Mouse (Mus musculus) lung, embryonic 15.5 days (tissue): Measurements from ENCODE around the gene Ache. TPM values are rescaled to one million over a fixed set of nuclear protein-coding genes. Genes with fewer than 3 reads are reported as not detected.

Source experiments
- ATAC-seq: fragments of 200-750 bp; cut with Nextera tagmentation; 2 replicates; pipeline ENCODE4 v1.8.0; 2017; ENCODE audit warnings: moderate number of reproducible peaks, borderline replicate concordance; ENCODE audit not compliant: low FRiP score, low TSS enrichment; ENCODE audit errors: extremely low read depth
- H3K27ac ChIP-seq: fragments of 300-500 bp; sonication (generic); 2 replicates; pipeline ENCODE4 v1.5.1; 2015; ENCODE audit warnings: moderate library complexity, mild to moderate bottlenecking, inconsistent platforms
- H3K27me3 ChIP-seq: fragments of 300-500 bp; sonication (generic); 2 replicates; pipeline ENCODE4 v1.6.1; 2015; ENCODE audit warnings: inconsistent platforms
- H3K36me3 ChIP-seq: fragments of 300-500 bp; sonication (generic); 2 replicates; pipeline ENCODE4 v1.6.1; 2015; ENCODE audit warnings: inconsistent platforms
- H3K4me1 ChIP-seq: fragments of 300-500 bp; sonication (generic); 2 replicates; pipeline ENCODE4 v1.6.1; 2015; ENCODE audit warnings: inconsistent platforms
- H3K4me2 ChIP-seq: fragments of 300-500 bp; sonication (generic); 2 replicates; pipeline ENCODE4 v1.6.1; 2015; ENCODE audit warnings: inconsistent platforms, mild to moderate bottlenecking, moderate library complexity
- H3K4me3 ChIP-seq: fragments of 300-500 bp; sonication (generic); 2 replicates; pipeline ENCODE4 v1.5.1; 2015; ENCODE audit warnings: mild to moderate bottlenecking, inconsistent platforms
- H3K9ac ChIP-seq: fragments of 300-500 bp; sonication (generic); 2 replicates; pipeline ENCODE4 v1.6.1; 2015; ENCODE audit warnings: inconsistent platforms
- H3K9me3 ChIP-seq: fragments of 300-500 bp; sonication (generic); 2 replicates; pipeline ENCODE4 v1.6.1; 2016; ENCODE audit warnings: inconsistent platforms
- WGBS: fragments of 180-500 bp; shearing (Covaris S2); methylation state at CpG from one replicate; pipeline ENCODE4 v1.1.7; 2015; 5-methylcytosine and 5-hydroxymethylcytosine counted together
- polyA plus RNA-seq: library from polyadenylated mRNA; unstranded; fragments of >200 nt; fragmentation: Nextera tagmentation; extraction: Ambion mirVana; gene quantifications from 2 replicates; pipeline ENCODE4 v1.2.1, GENCODE M21; 2015

Ache gene
- polyA plus RNA-seq, 1 experiment from 2014 or later: 3.9 TPM

DNA sequence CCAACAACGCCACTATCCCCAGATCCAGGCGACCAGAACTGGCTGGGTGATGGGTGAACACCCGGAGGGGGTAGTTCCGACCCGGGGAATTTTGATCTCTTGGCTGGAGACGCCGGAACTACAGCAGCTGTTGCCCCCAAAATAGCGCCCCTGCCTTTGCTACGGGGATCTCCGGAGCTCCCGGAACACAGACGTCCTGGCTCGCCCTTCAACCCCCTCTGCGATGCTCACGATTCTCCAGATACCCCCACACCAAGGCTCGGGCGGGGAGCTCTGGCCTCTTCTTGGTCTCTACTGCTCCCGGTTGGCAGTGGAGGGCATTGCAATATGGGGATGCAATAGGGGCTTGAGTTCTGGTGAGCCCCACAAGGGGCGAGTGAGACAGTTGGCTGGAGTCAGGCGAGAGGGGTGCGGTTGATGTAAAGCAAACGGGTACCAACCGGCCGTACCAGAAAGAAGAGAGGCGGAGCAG, 1.7 kb downstream of the Ache start:
- H3K9me3 ChIP-seq: no peaks in the 10 kb centered on the region
- H3K4me2 ChIP-seq: peak overlapping the region; percentile 78
- ATAC-seq: no peak; the same call in 1 of the 2 replicates
- peak overlapping the region; percentile 38 for H3K4me3 ChIP-seq
- 5% methylated on average over 25 of the region's 25 CpGs for WGBS
- 0 out of 2 replicates have a peak overlapping the region, but pooled peaks have one; percentile 4 for H3K9ac ChIP-seq
- peaks cover 44% of the 10 kb centered on the region for H3K27me3 ChIP-seq
- peaks cover 31% of the 10 kb centered on the region for H3K4me1 ChIP-seq
- H3K36me3 ChIP-seq: no peaks in the 10 kb centered on the region
- no peak overlapping the region for H3K27ac ChIP-seq

- Histone ChIP-seq H3K27ac (no peak overlapping the region), H3K36me3 (no peaks in the 10 kb centered on the region), H3K4me2 (peak overlapping the region; percentile 78; the same call in 1 of the 2 replicates), H3K9me3 (no peaks in the 10 kb centered on the region), H3K9ac (no peak overlapping the region), H3K4me3 (peak overlapping the region; percentile 38; the same call in 1 of the 2 replicates), H3K4me1 (peaks cover 33% of the 10 kb centered on the region), H3K27me3 (peaks cover 44% of the 10 kb centered on the region)
- WGBS: 51% methylated on average over 13 of the region's 13 CpGs
- no peak for ATAC-seq
Observed at GRCm38 (mm10) chr5:137289591-137290365, 2.5 kb downstream of the Ache start.

DNA sequence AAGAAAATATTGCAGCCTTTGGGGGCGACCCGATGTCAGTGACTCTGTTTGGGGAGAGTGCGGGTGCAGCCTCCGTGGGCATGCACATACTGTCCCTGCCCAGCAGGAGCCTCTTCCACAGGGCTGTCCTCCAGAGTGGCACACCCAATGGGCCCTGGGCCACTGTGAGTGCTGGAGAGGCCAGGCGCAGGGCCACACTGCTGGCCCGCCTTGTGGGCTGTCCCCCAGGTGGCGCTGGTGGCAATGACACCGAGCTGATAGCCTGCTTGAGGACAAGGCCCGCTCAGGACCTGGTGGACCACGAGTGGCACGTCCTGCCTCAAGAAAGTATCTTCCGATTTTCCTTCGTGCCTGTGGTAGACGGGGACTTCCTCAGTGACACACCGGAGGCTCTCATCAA, 3.4 kb downstream of the Ache start:
- peaks cover 40% of the 10 kb centered on the region for H3K4me1 ChIP-seq
- H3K4me2 ChIP-seq: no peak overlapping the region
- H3K27me3 ChIP-seq: peaks cover 44% of the 10 kb centered on the region
- 20% methylated on average over 15 of the region's 15 CpGs for WGBS
- ATAC-seq: no peak
- H3K9ac ChIP-seq: no peak overlapping the region
- peaks cover 8% of the 10 kb centered on the region for H3K36me3 ChIP-seq
- no peak overlapping the region for H3K27ac ChIP-seq
- H3K9me3 ChIP-seq: no peaks in the 10 kb centered on the region
- H3K4me3 ChIP-seq: no peak overlapping the region

GRCm38 (mm10) chr5:137291381-137291926, 4.1 kb downstream of the Ache start:
- no peak overlapping the region for H3K9ac ChIP-seq
- no peaks in the 10 kb centered on the region for H3K9me3 ChIP-seq
- H3K27me3 ChIP-seq: peaks cover 41% of the 10 kb centered on the region
- no peak overlapping the region for H3K4me2 ChIP-seq
- 72% methylated on average over 15 of the region's 15 CpGs for WGBS
- H3K36me3 ChIP-seq: peaks cover 16% of the 10 kb centered on the region
- H3K4me3 ChIP-seq: no peak overlapping the region
- H3K4me1 ChIP-seq: peaks cover 40% of the 10 kb centered on the region
- no peak overlapping the region for H3K27ac ChIP-seq
- ATAC-seq: no peak

GRCm38 (mm10) chr5:137293282-137293681, 6.0 kb downstream of the Ache start:
- WGBS: 0% methylated on average over 15 of the region's 15 CpGs

DNA sequence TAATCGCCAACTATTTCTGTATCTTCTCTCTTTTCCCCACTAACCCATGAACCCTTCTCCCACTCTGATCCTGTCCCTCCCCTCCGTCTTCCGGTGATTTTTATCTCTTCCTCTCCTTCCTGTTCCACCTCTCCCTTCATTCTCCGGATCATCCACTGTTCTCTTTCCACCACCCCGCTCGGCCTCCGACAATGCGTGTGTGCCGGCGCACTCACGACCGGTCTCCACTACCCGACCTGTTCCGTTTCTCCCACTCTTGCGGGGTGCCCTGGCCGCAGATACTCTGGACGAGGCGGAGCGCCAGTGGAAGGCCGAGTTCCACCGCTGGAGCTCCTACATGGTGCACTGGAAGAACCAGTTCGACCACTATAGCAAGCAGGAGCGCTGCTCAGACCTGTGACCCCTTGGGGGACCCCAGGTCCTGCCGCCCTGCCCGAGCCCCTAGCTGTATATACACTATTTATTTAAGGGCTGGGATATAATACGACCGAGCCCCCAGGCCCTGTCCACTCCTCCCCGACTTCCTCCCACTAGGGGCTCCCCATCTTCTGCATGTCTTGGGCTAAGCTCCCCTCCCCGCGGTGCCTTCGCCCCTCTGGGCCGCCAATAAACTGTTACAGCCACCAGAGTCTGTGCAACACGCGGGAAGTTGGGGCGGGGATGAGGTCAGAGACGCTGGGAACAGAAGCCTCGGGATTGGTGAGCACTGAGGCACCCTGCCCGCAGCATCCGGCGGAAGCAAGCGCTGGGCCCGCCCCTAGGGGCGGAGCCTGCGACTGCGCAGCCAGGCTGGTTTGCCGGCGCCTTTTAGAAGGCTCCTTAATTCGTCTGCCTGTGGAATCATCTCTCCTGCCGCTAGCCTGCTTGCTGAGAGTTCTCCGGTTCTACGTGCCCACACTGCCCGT, 6.8 kb downstream of the Ache start, which contains the start of gene Ufsp1:
Ufsp1 (plus strand) TSS at position 791 of the 905 bp plus-strand sequence.
- Histone ChIP-seq H3K4me2 (peak within 1 kb of the TSS; percentile 98), H3K9me3 (no peaks in the 10 kb centered on the region), H3K27ac (peak within 1 kb of the TSS; percentile 97), H3K27me3 (peaks cover 20% of the 10 kb centered on the region), H3K4me1 (peaks cover 19% of the 10 kb centered on the region), H3K4me3 (peak within 1 kb of the TSS; percentile 57), H3K9ac (peak within 1 kb of the TSS; percentile 69), H3K36me3 (peaks cover 42% of the 10 kb centered on the region)
- WGBS: under 1% methylated on average over 52 of the region's 52 CpGs
- ATAC-seq: peak; percentile 92

More at GRCm38 (mm10) chr5:137293282-137293681, 6.0 kb downstream of the Ache start:
- peaks cover 27% of the 10 kb centered on the region for H3K27me3 ChIP-seq
- H3K9ac ChIP-seq: peak overlapping the region; percentile 69
- peak; percentile 17; the same call in 1 of the 2 replicates for ATAC-seq
- H3K4me3 ChIP-seq: peak overlapping the region; percentile 57
- no peaks in the 10 kb centered on the region for H3K9me3 ChIP-seq
- H3K4me1 ChIP-seq: peaks cover 25% of the 10 kb centered on the region
- peak overlapping the region; percentile 98 for H3K4me2 ChIP-seq
- H3K27ac ChIP-seq: peak overlapping the region; percentile 97
- H3K36me3 ChIP-seq: peaks cover 34% of the 10 kb centered on the region

DNA sequence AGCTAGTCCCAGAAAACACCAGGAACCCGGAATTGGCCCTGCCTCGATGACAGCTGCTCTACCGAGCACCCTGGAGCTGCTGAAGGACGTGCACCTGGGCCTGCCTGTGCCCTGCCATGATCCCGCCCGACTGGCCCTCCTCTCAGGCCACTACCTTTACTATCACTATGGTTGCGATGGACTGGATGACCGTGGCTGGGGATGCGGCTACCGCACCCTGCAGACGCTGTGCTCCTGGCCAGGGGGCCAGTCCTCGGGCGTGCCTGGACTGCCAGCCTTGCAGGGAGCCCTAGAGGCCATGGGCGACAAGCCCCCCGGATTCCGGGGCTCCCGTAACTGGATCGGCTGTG, 7.4 kb downstream of the Ache start:
- H3K27me3 ChIP-seq: peaks cover 14% of the 10 kb centered on the region
- peak overlapping the region; percentile 97 for H3K27ac ChIP-seq
- H3K4me3 ChIP-seq: peak overlapping the region; percentile 57
- peaks cover 14% of the 10 kb centered on the region for H3K4me1 ChIP-seq
- WGBS: 9% methylated on average over 18 of the region's 18 CpGs
- H3K9ac ChIP-seq: peak overlapping the region; percentile 50
- no peaks in the 10 kb centered on the region for H3K9me3 ChIP-seq
- ATAC-seq: peak; percentile 52
- H3K4me2 ChIP-seq: peak overlapping the region; percentile 98
- peaks cover 48% of the 10 kb centered on the region for H3K36me3 ChIP-seq

- H3K4me3 ChIP-seq: peak overlapping the region; percentile 57
- peaks cover 54% of the 10 kb centered on the region for H3K36me3 ChIP-seq
- no peak for ATAC-seq
- H3K27me3 ChIP-seq: peaks cover 8% of the 10 kb centered on the region
- H3K4me2 ChIP-seq: peak overlapping the region; percentile 98
- WGBS: 77% methylated on average over 9 of the region's 9 CpGs
- peak overlapping the region; percentile 97; the same call in 1 of the 2 replicates for H3K27ac ChIP-seq
- peaks cover 14% of the 10 kb centered on the region for H3K4me1 ChIP-seq
- H3K9me3 ChIP-seq: no peaks in the 10 kb centered on the region
- H3K9ac ChIP-seq: peak overlapping the region; percentile 50
Observed at GRCm38 (mm10) chr5:137295296-137295695, 8.0 kb downstream of the Ache start.

DNA sequence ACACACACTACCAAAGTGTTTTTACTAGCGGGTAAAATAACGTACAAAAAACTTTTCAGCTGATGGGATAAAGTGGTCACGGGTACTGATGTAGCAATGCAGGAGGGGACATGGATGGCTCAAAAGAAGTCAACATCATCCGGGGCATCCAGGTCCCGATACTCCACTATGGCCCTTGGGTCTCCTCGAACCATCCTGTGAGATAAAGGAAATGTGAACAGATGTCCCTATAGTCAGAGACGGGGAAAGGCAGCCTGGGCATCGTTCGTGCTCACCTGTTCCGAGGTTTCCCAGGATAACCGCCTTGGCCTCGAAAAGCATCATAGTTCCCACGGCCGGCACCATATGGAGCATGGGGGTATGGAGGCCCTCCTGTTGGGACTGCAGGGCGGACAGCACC, 8.4 kb downstream of the Ache start:
- peaks cover 58% of the 10 kb centered on the region for H3K36me3 ChIP-seq
- H3K4me2 ChIP-seq: no peak overlapping the region
- H3K4me1 ChIP-seq: peaks cover 14% of the 10 kb centered on the region
- 91% methylated on average over 15 of the region's 15 CpGs for WGBS
- H3K27me3 ChIP-seq: peaks cover 4% of the 10 kb centered on the region; the same call in 1 of the 2 replicates
- H3K9ac ChIP-seq: peak overlapping the region; percentile 50; the same call in 1 of the 2 replicates
- no peak for ATAC-seq
- no peak overlapping the region for H3K4me3 ChIP-seq
- no peak overlapping the region for H3K27ac ChIP-seq
- no peaks in the 10 kb centered on the region for H3K9me3 ChIP-seq

GRCm38 (mm10) chr5:137297126-137297525, 9.8 kb downstream of the Ache start:
- H3K9me3 ChIP-seq: no peaks in the 10 kb centered on the region
- peaks cover 72% of the 10 kb centered on the region for H3K36me3 ChIP-seq
- no peak overlapping the region for H3K27ac ChIP-seq
- WGBS: 89% methylated on average over 14 of the region's 14 CpGs
- H3K9ac ChIP-seq: no peak overlapping the region
- H3K27me3 ChIP-seq: no peaks in the 10 kb centered on the region
- H3K4me3 ChIP-seq: no peak overlapping the region
- H3K4me2 ChIP-seq: no peak overlapping the region
- peaks cover 18% of the 10 kb centered on the region for H3K4me1 ChIP-seq
- ATAC-seq: no peak

- Histone ChIP-seq H3K4me3 (no peak overlapping the region), H3K36me3 (peaks cover 93% of the 10 kb centered on the region), H3K27me3 (no peaks in the 10 kb centered on the region), H3K4me2 (no peak overlapping the region), H3K9me3 (no peaks in the 10 kb centered on the region), H3K27ac (no peak overlapping the region), H3K4me1 (peaks cover 19% of the 10 kb centered on the region), H3K9ac (no peak overlapping the region)
- 78% methylated on average over 7 of the region's 7 CpGs for WGBS
- ATAC-seq: no peak
Observed at GRCm38 (mm10) chr5:137299240-137299639, 11.9 kb downstream of the Ache start.
